ENCODE assay signal across 13 mouse cellular contexts in genomic region chr11:78205361-78206206, GRCm38 (mm10). TPM values are rescaled to one million over a fixed set of nuclear protein-coding genes. Genes with fewer than 3 reads are reported as not detected.
DNase-seq lines count a peak whose midpoint lies in the region; ATAC-seq and TF ChIP-seq lines count a peak whose summit lies in the region.
"Had no signal": no experiment of that assay in that cellular context is flagged by ENCODE, and none has a peak within 500 bp of the region (broad histone marks: within the 10 kb centered on the region; RNA-seq: fewer than 3 reads in every experiment).

No protein-coding gene starts in this region.

- H3K36me3 ChIP-seq in intestine, embryonic 15.5 days = peaks cover 48% of the 10 kb centered on the region
- H3K36me3 ChIP-seq in intestine, postnatal 0 days (ENCODE audit: control insufficient read depth, insufficient read depth) = peaks cover 51% of the 10 kb centered on the region
- peaks cover 69% of the 10 kb centered on the region for H3K36me3 ChIP-seq in forebrain, embryonic 12.5 days (replicated peaks)
- peaks cover 79% of the 10 kb centered on the region for H3K36me3 ChIP-seq in limb, embryonic 10.5 days
- peaks cover 54% of the 10 kb centered on the region for H3K36me3 ChIP-seq in neural tube, embryonic 13.5 days

- H3K9ac ChIP-seq in intestine, embryonic 15.5 days = no peak overlapping the region
- no peak overlapping the region for H3K9ac ChIP-seq in intestine, postnatal 0 days (ENCODE audit: low read depth, low read length)
- H3K9ac ChIP-seq in forebrain, embryonic 12.5 days = no peak overlapping the region
- H3K9ac ChIP-seq in neural tube, embryonic 13.5 days = peak overlapping the region; percentile 43
- H3K9ac ChIP-seq: heart, embryonic 12.5 days had no signal

- no peak for TF ChIP-seq CTCF in intestine, postnatal 0 days (IDR thresholded peaks at IDR 0.05; ENCODE audit: low read depth)

- peaks cover 15% of the 10 kb centered on the region; the same call in 1 of the 2 replicates for H3K4me1 ChIP-seq in intestine, embryonic 15.5 days (replicated peaks)
- H3K4me1 ChIP-seq in intestine, postnatal 0 days (replicated peaks; ENCODE audit: control insufficient read depth, insufficient read depth, low read length) = no peaks in the 10 kb centered on the region; the same call in 1 of the 2 replicates
- H3K4me1 ChIP-seq in forebrain, embryonic 12.5 days = peaks cover 7% of the 10 kb centered on the region
- peaks cover 9% of the 10 kb centered on the region for H3K4me1 ChIP-seq in limb, embryonic 10.5 days
- H3K4me1 ChIP-seq in neural tube, embryonic 13.5 days (replicated peaks) = peaks cover 33% of the 10 kb centered on the region
- H3K4me1 ChIP-seq: heart, embryonic 12.5 days had no signal

- H3K27me3 ChIP-seq in intestine, embryonic 15.5 days (replicated peaks) = no peaks in the 10 kb centered on the region
- H3K27me3 ChIP-seq in intestine, postnatal 0 days (replicated peaks; ENCODE audit: control insufficient read depth, insufficient read depth, low read length) = no peaks in the 10 kb centered on the region
- no peaks in the 10 kb centered on the region for H3K27me3 ChIP-seq in forebrain, embryonic 12.5 days
- H3K27me3 ChIP-seq in limb, embryonic 10.5 days (ENCODE audit: low read depth, poor library complexity, severe bottlenecking) = no peaks in the 10 kb centered on the region
- H3K27me3 ChIP-seq in neural tube, embryonic 13.5 days = no peaks in the 10 kb centered on the region
- H3K27me3 ChIP-seq: heart, embryonic 12.5 days had no signal

- H3K4me3 ChIP-seq in intestine, embryonic 15.5 days (replicated peaks) = no peak overlapping the region
- no peak overlapping the region for H3K4me3 ChIP-seq in intestine, postnatal 0 days (ENCODE audit: low read depth, low read length)
- no peak overlapping the region for H3K4me3 ChIP-seq in forebrain, embryonic 12.5 days (replicated peaks)
- no peak overlapping the region for H3K4me3 ChIP-seq in limb, embryonic 10.5 days
- H3K4me3 ChIP-seq in neural tube, embryonic 13.5 days = no peak overlapping the region
- H3K4me3 ChIP-seq: heart, embryonic 12.5 days had no signal

- WGBS in intestine, embryonic 15.5 days = 58% methylated on average over 13 of the region's 13 CpGs
- WGBS in intestine, postnatal 0 days = 54% methylated on average over 13 of the region's 13 CpGs
- WGBS in forebrain, embryonic 12.5 days = 73% methylated on average over 13 of the region's 13 CpGs
- WGBS in limb, embryonic 10.5 days = 77% methylated on average over 13 of the region's 13 CpGs
- 15% methylated on average over 13 of the region's 13 CpGs for WGBS in neural tube, embryonic 13.5 days

- no peaks in the 10 kb centered on the region for H3K9me3 ChIP-seq in intestine, embryonic 15.5 days
- H3K9me3 ChIP-seq in intestine, postnatal 0 days (ENCODE audit: control insufficient read depth) = no peaks in the 10 kb centered on the region
- no peaks in the 10 kb centered on the region for H3K9me3 ChIP-seq in forebrain, embryonic 12.5 days
- no peaks in the 10 kb centered on the region for H3K9me3 ChIP-seq in limb, embryonic 10.5 days (replicated peaks)
- no peaks in the 10 kb centered on the region for H3K9me3 ChIP-seq in neural tube, embryonic 13.5 days
- H3K9me3 ChIP-seq: G1E; heart, embryonic 12.5 days had no signal

- ATAC-seq in intestine, embryonic 15.5 days = peak; percentile 30; the same call in 1 of the 2 replicates
- no peak for ATAC-seq in intestine, postnatal 0 days
- ATAC-seq in forebrain, embryonic 12.5 days (ENCODE audit: low FRiP score) = no peak
- peak; percentile 58 for ATAC-seq in neural tube, embryonic 13.5 days (ENCODE audit: low read depth)

- no peak overlapping the region for H3K27ac ChIP-seq in intestine, embryonic 15.5 days
- H3K27ac ChIP-seq in intestine, postnatal 0 days (ENCODE audit: low read depth, low read length) = no peak overlapping the region
- H3K27ac ChIP-seq in forebrain, embryonic 12.5 days = peak overlapping the region; percentile 48
- H3K27ac ChIP-seq in limb, embryonic 10.5 days = peak overlapping the region; percentile 15; the same call in 1 of the 2 replicates
- H3K27ac ChIP-seq in neural tube, embryonic 13.5 days (replicated peaks) = peak overlapping the region; percentile 91

- no peak for DNase-seq in limb, embryonic 10.5 days (ENCODE audit: low spot score)
- DNase-seq in right cerebral cortex, adult 18-20 months = no peak
- DNase-seq in left cerebral cortex, adult 9 months (ENCODE audit: low spot score in 2 of 2) = no peak
- DNase-seq in ovary, adult 18-20 months (ENCODE audit: low spot score) = no peak
- DNase-seq: layer of hippocampus, adult 9-11 months; liver; retina, postnatal 1 day had no signal

- H3K4me2 ChIP-seq in intestine, embryonic 15.5 days (replicated peaks) = no peak overlapping the region
- H3K4me2 ChIP-seq in intestine, postnatal 0 days (replicated peaks; ENCODE audit: low read depth) = no peak overlapping the region
- no peak overlapping the region for H3K4me2 ChIP-seq in forebrain, embryonic 12.5 days
- H3K4me2 ChIP-seq in neural tube, embryonic 13.5 days = no peak overlapping the region
- H3K4me2 ChIP-seq: heart, embryonic 12.5 days had no signal

RNA-seq across cellular contexts. Expression of gene Proca1, which starts 12.4 kb away (rescaled TPM):
- polyA plus RNA-seq in intestine, embryonic 15.5 days (2015; fragmentation: Nextera tagmentation; extraction: Ambion mirVana) = 2.6 and 3.1 TPM in 2 replicates
- 0.77 and 1.1 TPM in 2 replicates for polyA plus RNA-seq in intestine, postnatal 0 days (2015; fragmentation: Nextera tagmentation; extraction: Ambion mirVana)
- 1.4 and 1.5 TPM in 2 replicates for polyA plus RNA-seq in forebrain, embryonic 12.5 days (2016; fragmentation: Nextera tagmentation; extraction: Ambion mirVana)
- 0.88 and 1.6 TPM in 2 replicates for polyA plus RNA-seq in limb, embryonic 10.5 days (2016; fragmentation: Nextera tagmentation; extraction: Ambion mirVana)
- polyA plus RNA-seq in neural tube, embryonic 13.5 days (2015; fragmentation: Nextera tagmentation; extraction: Ambion mirVana) = 1.7 and 2.3 TPM in 2 replicates
- polyA plus RNA-seq: G1E had no signal

RNA-seq across cellular contexts. Expression of gene Rab34, which starts 17.4 kb away (rescaled TPM):
- 87.9 and 91.4 TPM in 2 replicates for polyA plus RNA-seq in intestine, embryonic 15.5 days (2015; fragmentation: Nextera tagmentation; extraction: Ambion mirVana)
- polyA plus RNA-seq in intestine, postnatal 0 days (2015; fragmentation: Nextera tagmentation; extraction: Ambion mirVana) = 33.9 and 35.4 TPM in 2 replicates
- 44.5 and 49.8 TPM in 2 replicates for polyA plus RNA-seq in forebrain, embryonic 12.5 days (2016; fragmentation: Nextera tagmentation; extraction: Ambion mirVana)
- polyA plus RNA-seq in limb, embryonic 10.5 days (2016; fragmentation: Nextera tagmentation; extraction: Ambion mirVana) = 139 and 141 TPM in 2 replicates
- polyA plus RNA-seq in neural tube, embryonic 13.5 days (2015; fragmentation: Nextera tagmentation; extraction: Ambion mirVana) = 58.8 and 60.3 TPM in 2 replicates

RNA-seq across cellular contexts. Expression of gene Rpl23a, which starts 22.2 kb away (rescaled TPM):
- 1,310 and 1,463 TPM in 2 replicates for polyA plus RNA-seq in intestine, embryonic 15.5 days (2015; fragmentation: Nextera tagmentation; extraction: Ambion mirVana)
- polyA plus RNA-seq in intestine, postnatal 0 days (2015; fragmentation: Nextera tagmentation; extraction: Ambion mirVana) = 762 and 768 TPM in 2 replicates
- 931 and 997 TPM in 2 replicates for polyA plus RNA-seq in forebrain, embryonic 12.5 days (2016; fragmentation: Nextera tagmentation; extraction: Ambion mirVana)
- 1,157 and 1,293 TPM in 2 replicates for polyA plus RNA-seq in limb, embryonic 10.5 days (2016; fragmentation: Nextera tagmentation; extraction: Ambion mirVana)
- 930 and 991 TPM in 2 replicates for polyA plus RNA-seq in neural tube, embryonic 13.5 days (2015; fragmentation: Nextera tagmentation; extraction: Ambion mirVana)

RNA-seq across cellular contexts. Expression of gene Tlcd1, which starts 29.1 kb away (rescaled TPM):
- polyA plus RNA-seq in intestine, embryonic 15.5 days (2015; fragmentation: Nextera tagmentation; extraction: Ambion mirVana) = 39.1 and 39.8 TPM in 2 replicates
- polyA plus RNA-seq in intestine, postnatal 0 days (2015; fragmentation: Nextera tagmentation; extraction: Ambion mirVana) = 14.1 and 16.1 TPM in 2 replicates
- 5.5 and 6.9 TPM in 2 replicates for polyA plus RNA-seq in forebrain, embryonic 12.5 days (2016; fragmentation: Nextera tagmentation; extraction: Ambion mirVana)
- polyA plus RNA-seq in limb, embryonic 10.5 days (2016; fragmentation: Nextera tagmentation; extraction: Ambion mirVana) = 10.0 and 13.1 TPM in 2 replicates
- 10.2 and 11.1 TPM in 2 replicates for polyA plus RNA-seq in neural tube, embryonic 13.5 days (2015; fragmentation: Nextera tagmentation; extraction: Ambion mirVana)

RNA-seq across cellular contexts. Expression of gene Nek8, which starts 29.1 kb away (rescaled TPM):
- polyA plus RNA-seq in intestine, embryonic 15.5 days (2015; fragmentation: Nextera tagmentation; extraction: Ambion mirVana) = 14.4 and 17.1 TPM in 2 replicates
- 5.7 and 5.8 TPM in 2 replicates for polyA plus RNA-seq in intestine, postnatal 0 days (2015; fragmentation: Nextera tagmentation; extraction: Ambion mirVana)
- polyA plus RNA-seq in forebrain, embryonic 12.5 days (2016; fragmentation: Nextera tagmentation; extraction: Ambion mirVana) = 8.8 and 9.4 TPM in 2 replicates
- polyA plus RNA-seq in limb, embryonic 10.5 days (2016; fragmentation: Nextera tagmentation; extraction: Ambion mirVana) = 17.3 and 19.9 TPM in 2 replicates
- polyA plus RNA-seq in neural tube, embryonic 13.5 days (2015; fragmentation: Nextera tagmentation; extraction: Ambion mirVana) = 8.2 and 8.3 TPM in 2 replicates

Comparison
In these comparisons a context has a peak if more than half of its experiments do, and no peak if none do; other contexts are left out.
1. ATAC-seq: peak in intestine, embryonic 15.5 days (single experiment) and neural tube, embryonic 13.5 days (single experiment); none in intestine, postnatal 0 days (single experiment) and forebrain, embryonic 12.5 days (single experiment).
2. H3K27ac ChIP-seq: peak in forebrain, embryonic 12.5 days (single experiment), limb, embryonic 10.5 days (single experiment) and neural tube, embryonic 13.5 days (single experiment); none in intestine, embryonic 15.5 days (single experiment) and intestine, postnatal 0 days (single experiment).